Mouse (Mus musculus) spleen, adult 2 months (tissue): ENCODE data around the gene G430095P16Rik. TPM values are rescaled to one million over a fixed set of nuclear protein-coding genes. Genes with fewer than 3 reads are reported as not detected.
A peak's percentile ranks its signal among the peaks of the same experiment; 100 is the strongest.

Experiments used
- DNase-seq, 2 experiments: peaks; one replicate each; pipeline versions ENCODE4 v3.0.0 to v3.0.0-alpha.2; 2012 to 2021; ENCODE audit warnings: low spot score in 2 of 2, low read depth in 1 of 2
- H3K27ac ChIP-seq: fragments of 200-500 bp; 2 replicates; pipeline ENCODE4 v1.5.1; 2012; ENCODE audit warnings: low read length, inconsistent platforms; ENCODE audit not compliant: insufficient read depth
- H3K27me3 ChIP-seq: fragments of 200-500 bp; 2 replicates; pipeline ENCODE4 v1.6.1; 2012; ENCODE audit warnings: mild to moderate bottlenecking, moderate library complexity, low read length, inconsistent platforms; ENCODE audit not compliant: control insufficient read depth, insufficient read depth
- H3K36me3 ChIP-seq: fragments of 200-500 bp; 2 replicates; pipeline ENCODE4 v1.6.1; 2012; ENCODE audit warnings: mild to moderate bottlenecking, low read length, inconsistent platforms; ENCODE audit not compliant: control insufficient read depth, insufficient read depth
- H3K4me1 ChIP-seq: fragments of 200-500 bp; 2 replicates; pipeline ENCODE4 v1.6.1; 2011; ENCODE audit warnings: inconsistent platforms; ENCODE audit not compliant: control insufficient read depth, insufficient read depth, insufficient read length
- H3K4me3 ChIP-seq: fragments of 200-500 bp; 2 replicates; pipeline ENCODE4 v1.5.1; 2011; ENCODE audit warnings: mild to moderate bottlenecking, inconsistent platforms; ENCODE audit not compliant: insufficient read depth, insufficient read length; ENCODE audit errors: extremely low read depth
- CTCF ChIP-seq: fragments of 200-500 bp; IDR thresholded peaks from 2 replicates; pipeline ENCODE4 v1.5.1; 2011; ENCODE audit warnings: mild to moderate bottlenecking, inconsistent platforms; ENCODE audit not compliant: insufficient read depth, insufficient read length, insufficient replicate concordance; ENCODE audit errors: extremely low read depth
- POLR2A ChIP-seq: fragments of 200-500 bp; IDR thresholded peaks from 2 replicates; pipeline ENCODE4 v1.6.1; 2011; ENCODE audit warnings: low read depth, low read length, inconsistent platforms
- WGBS: fragments of 180-500 bp; shearing (Covaris S2); methylation state at CpG from one replicate; pipeline ENCODE4 v1.1.7; 2018; 5-methylcytosine and 5-hydroxymethylcytosine counted together
- polyA plus RNA-seq: library from polyadenylated mRNA; depleted of rRNA; stranded (reverse); fragments of >200 nt; gene quantifications from 2 replicates; pipeline ENCODE4 v1.2.3, GENCODE M21; 2012

The G430095P16Rik gene
- polyA plus RNA-seq, 1 experiment, result 4.5 TPM

DNA sequence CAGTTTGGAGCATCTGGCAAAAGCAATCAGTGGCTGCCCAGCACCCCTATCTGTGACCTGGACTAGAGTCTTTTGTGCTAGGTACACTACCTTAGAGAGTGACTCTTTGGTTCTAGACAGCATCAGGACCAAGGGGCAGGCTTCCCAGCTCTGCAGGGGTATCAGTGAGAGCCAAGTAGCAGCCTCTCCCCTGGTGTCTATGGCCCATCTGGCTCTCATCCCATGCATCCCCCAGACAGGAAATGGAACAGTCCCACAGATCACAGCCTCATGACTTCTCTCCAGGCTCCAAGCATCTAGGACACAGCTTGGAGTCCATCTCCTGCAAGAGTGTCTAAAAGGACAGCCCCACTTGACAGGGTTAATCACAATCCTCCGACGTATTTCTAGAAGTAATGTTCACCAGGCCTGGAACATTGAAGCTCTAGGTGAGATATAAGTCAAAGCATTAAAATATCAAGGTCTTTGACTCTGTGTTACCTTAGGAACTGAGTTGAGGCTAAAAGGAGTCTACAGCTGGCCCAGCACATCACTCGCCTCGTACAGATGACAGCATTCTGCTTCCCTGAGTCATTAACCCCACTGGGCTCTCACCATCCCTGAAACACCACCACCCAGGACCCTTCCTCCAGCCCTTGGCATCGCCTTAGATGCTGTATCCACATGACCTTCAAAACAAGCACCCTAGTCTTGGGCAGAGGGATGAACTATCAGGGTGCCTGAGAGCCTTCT, 3.7 kb upstream of the G430095P16Rik start:
- Histone ChIP-seq H3K36me3 (no peaks in the 10 kb centered on the region), H3K27ac (no peak overlapping the region), H3K27me3 (no peaks in the 10 kb centered on the region), H3K4me3 (no peak overlapping the region), H3K4me1 (peaks cover 7% of the 10 kb centered on the region; the same call in 1 of the 2 replicates)
- DNase-seq, result no peak
- WGBS, result 90% methylated on average over 5 of the region's 5 CpGs
- no peak for TF ChIP-seq POLR2A
- no peak for TF ChIP-seq CTCF

DNA sequence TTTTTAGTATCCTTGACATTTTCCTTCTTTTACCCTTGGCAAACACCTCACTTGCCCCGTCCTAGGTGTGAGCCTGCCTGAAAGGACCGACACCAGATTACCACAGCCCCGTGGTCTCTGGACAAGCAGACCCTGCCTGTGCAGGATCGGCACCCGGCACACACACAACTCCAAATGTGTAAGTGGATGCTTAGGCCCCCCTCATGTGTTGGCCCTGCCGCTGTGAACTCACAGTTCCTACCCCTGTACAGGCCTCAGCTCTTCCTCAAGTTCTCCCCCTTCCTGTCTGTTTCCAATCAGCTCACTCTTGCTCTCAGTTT, 317 bp upstream of the G430095P16Rik start:
- Histone ChIP-seq H3K27ac (peak overlapping the region; percentile 53), H3K4me3 (no peak overlapping the region), H3K36me3 (no peaks in the 10 kb centered on the region), H3K4me1 (peaks cover 7% of the 10 kb centered on the region; the same call in 1 of the 2 replicates), H3K27me3 (no peaks in the 10 kb centered on the region)
- TF ChIP-seq POLR2A (no peak), CTCF (no peak)
- no peak for DNase-seq
- WGBS, result 40% methylated on average over 6 of the region's 6 CpGs

DNA sequence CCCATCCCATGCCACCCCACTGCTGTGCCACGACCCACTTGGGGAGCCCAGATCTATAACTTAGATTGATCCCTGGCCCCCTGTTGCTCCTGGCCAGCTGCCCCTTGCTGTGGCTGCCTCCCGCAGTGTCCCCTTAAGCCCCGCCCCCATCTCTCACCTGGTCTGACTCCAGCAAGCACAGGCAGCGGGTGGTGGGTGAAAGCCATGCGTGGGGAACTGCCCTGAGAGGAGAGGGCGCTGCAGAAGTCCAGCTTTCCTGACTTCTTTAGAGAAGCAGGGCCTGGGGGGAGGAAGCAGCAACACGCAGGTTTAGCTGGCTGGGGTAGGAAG, 729 bp downstream of the G430095P16Rik start:
- DNase-seq, result peak in 1 of 2 experiments; percentile 14
- TF ChIP-seq CTCF, result no peak
- Histone ChIP-seq H3K36me3 (no peaks in the 10 kb centered on the region), H3K27ac (peak overlapping the region; percentile 53), H3K27me3 (no peaks in the 10 kb centered on the region), H3K4me3 (peak overlapping the region; percentile 33), H3K4me1 (peaks cover 7% of the 10 kb centered on the region; the same call in 1 of the 2 replicates)
- WGBS, result 22% methylated on average over 7 of the region's 7 CpGs

DNA sequence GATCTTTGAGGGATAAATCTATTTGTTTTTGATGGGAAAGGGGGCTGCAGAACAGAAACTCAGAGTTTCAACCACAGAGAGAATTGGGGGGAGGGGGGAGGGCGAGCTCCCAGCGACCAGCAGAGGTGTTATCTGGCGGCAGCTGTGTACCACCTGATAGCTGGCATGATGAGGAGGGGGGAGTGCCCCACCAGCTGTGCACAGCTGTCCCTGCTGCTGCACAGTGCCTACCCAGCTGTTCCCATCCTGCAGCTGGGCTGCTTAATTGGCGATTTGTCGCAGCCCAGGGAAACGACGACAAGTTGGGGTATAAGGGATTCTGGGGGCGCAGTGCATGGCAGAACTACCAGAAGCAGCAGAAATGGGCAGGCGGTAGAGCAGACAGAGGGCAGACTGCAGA, 1.9 kb downstream of the G430095P16Rik start:
- Histone ChIP-seq H3K36me3 (no peaks in the 10 kb centered on the region), H3K27ac (no peak overlapping the region), H3K4me3 (no peak overlapping the region), H3K27me3 (no peaks in the 10 kb centered on the region), H3K4me1 (peaks cover 7% of the 10 kb centered on the region; the same call in 1 of the 2 replicates)
- TF ChIP-seq CTCF, result no peak
- no peak for TF ChIP-seq POLR2A
- no peak for DNase-seq
- WGBS, result 49% methylated on average over 9 of the region's 9 CpGs

DNA sequence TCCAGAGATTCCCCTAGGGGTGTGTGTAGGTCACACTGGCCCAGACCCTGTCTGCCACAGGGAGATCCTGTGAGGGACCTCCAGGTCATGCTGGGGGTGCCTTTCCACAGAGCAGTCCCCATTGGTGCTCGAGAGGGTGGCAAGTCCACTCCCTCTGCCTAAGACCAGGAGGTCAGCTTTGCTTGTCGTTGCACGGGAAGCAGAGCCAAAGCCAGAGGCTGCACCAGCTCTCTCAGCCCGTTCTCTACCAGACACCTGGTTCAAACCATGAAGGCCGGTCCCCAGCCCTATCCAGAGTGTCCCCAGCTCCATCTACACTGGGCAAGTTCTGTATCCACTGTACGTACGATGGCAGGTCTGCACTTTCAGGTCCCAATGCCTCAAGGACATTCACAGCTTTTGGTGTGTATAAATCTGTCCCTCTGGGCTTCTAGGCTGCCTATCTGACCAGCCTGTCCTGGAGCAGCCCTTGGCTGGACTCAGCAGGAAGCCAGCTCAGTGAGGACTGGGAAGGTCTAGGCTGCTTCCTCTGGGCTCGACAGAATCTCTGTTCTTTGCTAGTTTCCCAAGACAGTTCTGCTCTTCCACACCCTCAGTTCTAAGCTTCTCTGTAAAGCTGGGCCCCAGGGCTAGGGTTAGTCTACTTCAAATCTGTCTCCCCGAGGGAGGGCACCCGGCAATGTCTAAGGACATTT, 2.6 kb downstream of the G430095P16Rik start:
- Histone ChIP-seq H3K4me3 (no peak overlapping the region), H3K4me1 (peaks cover 7% of the 10 kb centered on the region; the same call in 1 of the 2 replicates), H3K36me3 (no peaks in the 10 kb centered on the region), H3K27ac (peak overlapping the region; percentile 26), H3K27me3 (no peaks in the 10 kb centered on the region)
- no peak for DNase-seq
- WGBS, result 60% methylated on average over 10 of the region's 10 CpGs
- TF ChIP-seq CTCF, result no peak

DNA sequence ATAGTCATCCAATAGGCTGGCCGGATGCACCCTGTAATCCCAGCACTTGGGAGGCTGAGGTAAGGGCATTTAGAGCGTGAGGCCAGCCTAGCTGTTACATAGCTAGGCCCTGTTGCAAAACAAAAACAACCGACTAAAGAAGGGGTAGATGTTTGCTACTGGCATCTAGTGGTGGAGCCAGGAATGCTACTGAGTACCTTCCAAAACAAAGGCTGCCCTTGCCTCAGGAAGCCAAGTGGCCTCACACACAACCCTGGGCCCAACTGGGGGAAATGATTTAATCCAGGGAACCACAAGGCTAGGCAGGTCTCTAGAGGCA, 3.1 kb downstream of the G430095P16Rik start:
- TF ChIP-seq CTCF, result no peak
- H3K27me3 ChIP-seq, result no peaks in the 10 kb centered on the region
- DNase-seq, result no peak
- no peak overlapping the region for H3K4me3 ChIP-seq
- H3K36me3 ChIP-seq, result no peaks in the 10 kb centered on the region
- 35% methylated on average over 3 of the region's 3 CpGs for WGBS
- H3K27ac ChIP-seq, result peak overlapping the region; percentile 26
- H3K4me1 ChIP-seq, result peaks cover 7% of the 10 kb centered on the region; the same call in 1 of the 2 replicates

DNA sequence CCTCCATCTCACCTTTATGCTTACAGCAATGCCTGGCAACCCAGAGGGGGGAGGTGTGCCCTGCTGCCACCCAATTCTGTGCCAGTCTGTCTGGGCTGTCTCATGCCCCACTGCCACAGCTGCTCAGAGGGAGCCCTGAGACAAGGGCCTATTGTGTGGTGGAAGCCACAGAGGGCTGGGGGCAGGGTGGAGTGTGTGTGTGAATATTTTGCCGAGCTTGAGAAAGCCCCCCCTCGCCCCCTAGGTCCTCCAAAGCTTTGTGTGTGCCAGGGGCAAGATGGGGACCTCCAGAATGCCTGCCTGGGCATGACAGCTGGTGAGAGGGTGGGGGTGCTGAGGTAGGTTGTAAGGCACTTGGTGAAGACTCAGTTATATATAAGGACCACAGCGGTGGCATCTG, 5.7 kb downstream of the G430095P16Rik start:
- no peaks in the 10 kb centered on the region for H3K27me3 ChIP-seq
- H3K36me3 ChIP-seq, result no peaks in the 10 kb centered on the region
- no peak for DNase-seq
- no peaks in the 10 kb centered on the region; the same call in 1 of the 2 replicates for H3K4me1 ChIP-seq
- TF ChIP-seq POLR2A, result no peak
- no peak for TF ChIP-seq CTCF
- no peak overlapping the region for H3K4me3 ChIP-seq
- WGBS, result 71% methylated on average over 3 of the region's 3 CpGs
- peak overlapping the region; percentile 6; the same call in 1 of the 2 replicates for H3K27ac ChIP-seq
